Mouse (Mus musculus): ENCODE data around the gene Psma6. TPM values are rescaled to one million over a fixed set of nuclear protein-coding genes. Genes with fewer than 3 reads are reported as not detected.

Gene Psma6
- polyA plus RNA-seq, 1 experiment from 2014 or later = 499 TPM

DNA sequence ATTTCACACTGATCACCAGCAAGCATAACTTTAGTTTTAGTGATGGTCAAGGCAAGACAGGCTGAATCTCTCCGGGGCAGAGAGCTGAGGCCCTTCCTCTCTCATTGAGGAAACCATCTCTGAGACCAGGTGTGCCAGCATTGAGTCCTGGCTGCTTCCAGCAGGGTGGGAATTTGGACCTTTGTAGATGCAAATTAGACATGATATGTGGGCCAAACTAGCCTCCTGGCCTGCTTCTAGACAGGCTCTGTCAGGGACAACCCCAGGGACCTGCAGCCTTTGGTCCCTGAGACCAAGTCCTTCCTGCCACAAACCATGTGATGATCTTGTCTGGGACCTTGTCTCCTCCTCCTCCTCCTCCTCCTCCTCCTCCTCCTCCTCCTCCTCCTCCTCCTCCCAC is 51.1 kb downstream of the Psma6 start:
- no peak overlapping the region for H3K27ac ChIP-seq
- H3K36me3 ChIP-seq = no peaks in the 10 kb centered on the region
- DNase-seq (ENCODE audit: low spot score) = no peak
- peaks cover 32% of the 10 kb centered on the region for H3K4me1 ChIP-seq
- H3K9me3 ChIP-seq (replicated peaks) = no peaks in the 10 kb centered on the region
- 78% methylated on average over 1 of the region's 1 CpGs for WGBS
- no peaks in the 10 kb centered on the region for H3K27me3 ChIP-seq (ENCODE audit: low read depth, poor library complexity, severe bottlenecking)
- H3K4me3 ChIP-seq = no peak overlapping the region

DNA sequence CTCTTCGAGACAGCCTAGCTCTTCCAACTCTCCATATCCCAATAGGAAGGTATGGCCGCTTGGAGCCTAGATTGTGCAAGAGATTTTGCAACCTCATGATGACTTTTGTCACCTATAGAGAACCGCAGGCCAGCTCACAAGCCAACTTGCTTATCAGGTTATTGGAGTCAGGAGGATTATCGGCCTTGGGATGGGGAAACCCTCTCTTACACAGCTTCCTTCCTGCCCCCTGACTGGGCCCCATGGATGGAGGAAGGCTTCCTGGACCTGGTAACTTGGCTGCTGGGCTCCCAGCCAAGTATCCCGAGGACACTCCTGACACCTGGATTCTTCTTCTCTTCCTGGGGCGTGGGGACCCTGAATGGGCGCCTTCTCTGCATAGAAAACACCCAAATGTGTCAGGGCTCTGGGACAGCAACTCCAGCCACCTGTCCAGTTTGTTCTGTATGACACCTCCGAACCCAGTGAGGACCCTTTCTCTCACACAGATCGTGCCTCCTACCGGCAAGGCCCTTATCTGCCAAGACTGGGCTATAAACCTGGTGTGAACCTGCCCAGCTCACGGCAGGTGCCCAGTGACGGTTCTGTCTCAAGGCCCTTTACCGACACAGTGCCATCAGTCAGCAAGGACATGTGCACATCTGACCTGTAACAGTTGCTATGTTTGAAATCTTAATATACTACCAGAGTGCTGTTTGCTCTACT is 53.3 kb downstream of the Psma6 start:
- H3K9me3 ChIP-seq (replicated peaks) = no peaks in the 10 kb centered on the region
- no peak for DNase-seq (ENCODE audit: low spot score)
- WGBS = 71% methylated on average over 13 of the region's 13 CpGs
- no peaks in the 10 kb centered on the region for H3K36me3 ChIP-seq
- no peak overlapping the region for H3K4me3 ChIP-seq
- peaks cover 39% of the 10 kb centered on the region for H3K4me1 ChIP-seq
- H3K27me3 ChIP-seq (ENCODE audit: low read depth, poor library complexity, severe bottlenecking) = no peaks in the 10 kb centered on the region
- H3K27ac ChIP-seq = peak overlapping the region; percentile 42; the same call in 1 of the 2 replicates

DNA sequence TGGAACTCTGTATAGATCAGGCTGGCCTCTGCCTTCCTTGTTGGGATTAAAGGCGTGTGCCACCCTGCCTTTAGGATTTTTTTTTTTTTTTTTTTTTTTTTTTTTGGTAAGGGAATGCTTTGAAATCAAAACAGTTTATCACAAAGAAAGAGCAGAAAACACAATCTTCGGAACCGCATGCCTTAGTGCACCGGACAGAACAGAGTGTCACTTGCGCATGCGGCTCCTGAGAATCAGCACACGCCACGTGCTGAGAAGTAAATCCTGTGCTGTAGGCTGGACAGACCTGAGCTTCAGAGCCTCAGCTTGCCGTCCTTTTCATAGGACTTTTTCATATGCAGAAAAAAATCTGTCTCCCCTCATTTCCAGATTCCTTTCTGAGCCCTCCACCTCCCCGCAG is 54.0 kb downstream of the Psma6 start:
- WGBS = 74% methylated on average over 10 of the region's 10 CpGs
- no peak for DNase-seq (ENCODE audit: low spot score)
- Histone ChIP-seq H3K4me1 (peaks cover 41% of the 10 kb centered on the region), H3K27ac (peak overlapping the region; percentile 73), H3K9me3 (replicated peaks) (no peaks in the 10 kb centered on the region), H3K4me3 (peak overlapping the region; percentile 33), H3K27me3 (ENCODE audit: low read depth, poor library complexity, severe bottlenecking) (no peaks in the 10 kb centered on the region), H3K36me3 (no peaks in the 10 kb centered on the region)

DNA sequence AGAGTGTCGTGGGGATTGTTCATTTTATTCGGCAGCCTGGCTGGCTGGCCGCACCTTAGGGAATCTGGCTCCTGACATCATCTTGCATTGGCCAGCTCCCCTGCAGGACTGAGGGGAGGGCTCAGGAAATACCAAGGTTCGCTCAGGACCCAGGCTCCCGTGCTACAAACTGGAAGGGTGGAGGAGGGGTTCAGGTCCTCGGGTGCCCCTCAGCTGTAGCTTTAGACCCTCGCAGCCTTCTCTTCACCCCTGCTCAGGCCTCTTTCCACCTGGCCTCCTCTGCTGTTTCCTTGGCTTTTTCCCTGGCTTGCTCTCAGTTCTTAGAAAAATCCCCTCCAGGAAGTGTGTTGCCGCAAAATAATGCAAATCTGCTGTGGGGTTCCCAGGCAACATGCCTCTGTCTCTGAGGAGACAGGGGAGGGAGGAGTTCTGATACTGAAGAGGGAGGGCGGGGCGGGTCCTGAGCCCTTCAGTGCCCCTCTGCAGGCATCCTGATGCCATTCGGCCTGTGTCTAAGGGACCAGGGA is 54.7 kb downstream of the Psma6 start:
- peak; percentile 51 for DNase-seq (ENCODE audit: low spot score)
- WGBS = 16% methylated on average over 11 of the region's 11 CpGs
- Histone ChIP-seq H3K4me3 (peak overlapping the region; percentile 33), H3K36me3 (no peaks in the 10 kb centered on the region), H3K27me3 (ENCODE audit: low read depth, poor library complexity, severe bottlenecking) (no peaks in the 10 kb centered on the region), H3K4me1 (peaks cover 45% of the 10 kb centered on the region), H3K9me3 (replicated peaks) (no peaks in the 10 kb centered on the region), H3K27ac (peak overlapping the region; percentile 73)

DNA sequence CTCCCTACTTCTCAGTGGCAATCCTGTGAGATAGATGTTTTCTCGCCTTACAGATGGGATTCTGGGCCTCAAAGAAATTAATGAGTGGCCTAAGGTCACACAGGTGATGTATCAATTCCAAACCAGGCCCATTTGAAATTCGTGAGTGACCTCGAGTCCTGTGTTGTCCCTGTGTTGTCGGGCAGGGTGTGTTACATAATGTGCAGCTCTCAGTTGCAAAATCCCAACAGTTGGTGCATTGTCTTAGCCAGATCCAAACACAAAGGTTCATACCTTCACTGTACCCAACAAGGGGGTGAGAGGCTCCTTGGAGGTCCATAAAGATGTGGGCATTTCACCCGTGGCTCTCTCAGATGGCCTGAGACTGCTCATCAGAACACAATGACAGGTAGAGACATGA is 56.4 kb downstream of the Psma6 start:
- 81% methylated on average over 5 of the region's 5 CpGs for WGBS
- Histone ChIP-seq H3K36me3 (no peaks in the 10 kb centered on the region), H3K27ac (no peak overlapping the region), H3K27me3 (ENCODE audit: low read depth, poor library complexity, severe bottlenecking) (no peaks in the 10 kb centered on the region), H3K9me3 (replicated peaks) (no peaks in the 10 kb centered on the region), H3K4me3 (no peak overlapping the region), H3K4me1 (peaks cover 45% of the 10 kb centered on the region)
- DNase-seq (ENCODE audit: low spot score) = no peak

DNA sequence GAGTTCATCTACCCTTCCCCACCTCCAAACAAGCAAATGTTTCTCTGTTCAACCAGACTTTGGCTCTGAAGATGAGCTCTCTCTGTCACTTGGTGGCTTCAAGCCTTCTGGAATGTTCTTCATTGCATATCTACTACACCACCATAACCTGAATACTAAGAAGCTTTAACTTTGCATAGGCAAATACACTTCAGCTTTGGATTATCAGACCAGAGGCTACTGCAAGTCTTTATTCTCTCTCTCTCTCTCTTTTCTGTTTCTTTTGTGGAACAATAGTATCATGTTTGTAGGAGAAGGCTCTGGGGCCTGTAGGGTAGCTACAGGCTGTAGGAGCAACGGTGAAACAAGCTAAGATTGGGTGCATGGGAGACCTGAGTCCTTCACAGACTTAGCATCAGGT is 58.2 kb downstream of the Psma6 start:
- no peaks in the 10 kb centered on the region for H3K9me3 ChIP-seq (replicated peaks)
- no peak overlapping the region for H3K4me3 ChIP-seq
- H3K27me3 ChIP-seq (ENCODE audit: low read depth, poor library complexity, severe bottlenecking) = no peaks in the 10 kb centered on the region
- no peak for DNase-seq (ENCODE audit: low spot score)
- no peaks in the 10 kb centered on the region for H3K36me3 ChIP-seq
- no peak overlapping the region for H3K27ac ChIP-seq
- 83% methylated on average over 1 of the region's 1 CpGs for WGBS
- peaks cover 55% of the 10 kb centered on the region for H3K4me1 ChIP-seq

DNA sequence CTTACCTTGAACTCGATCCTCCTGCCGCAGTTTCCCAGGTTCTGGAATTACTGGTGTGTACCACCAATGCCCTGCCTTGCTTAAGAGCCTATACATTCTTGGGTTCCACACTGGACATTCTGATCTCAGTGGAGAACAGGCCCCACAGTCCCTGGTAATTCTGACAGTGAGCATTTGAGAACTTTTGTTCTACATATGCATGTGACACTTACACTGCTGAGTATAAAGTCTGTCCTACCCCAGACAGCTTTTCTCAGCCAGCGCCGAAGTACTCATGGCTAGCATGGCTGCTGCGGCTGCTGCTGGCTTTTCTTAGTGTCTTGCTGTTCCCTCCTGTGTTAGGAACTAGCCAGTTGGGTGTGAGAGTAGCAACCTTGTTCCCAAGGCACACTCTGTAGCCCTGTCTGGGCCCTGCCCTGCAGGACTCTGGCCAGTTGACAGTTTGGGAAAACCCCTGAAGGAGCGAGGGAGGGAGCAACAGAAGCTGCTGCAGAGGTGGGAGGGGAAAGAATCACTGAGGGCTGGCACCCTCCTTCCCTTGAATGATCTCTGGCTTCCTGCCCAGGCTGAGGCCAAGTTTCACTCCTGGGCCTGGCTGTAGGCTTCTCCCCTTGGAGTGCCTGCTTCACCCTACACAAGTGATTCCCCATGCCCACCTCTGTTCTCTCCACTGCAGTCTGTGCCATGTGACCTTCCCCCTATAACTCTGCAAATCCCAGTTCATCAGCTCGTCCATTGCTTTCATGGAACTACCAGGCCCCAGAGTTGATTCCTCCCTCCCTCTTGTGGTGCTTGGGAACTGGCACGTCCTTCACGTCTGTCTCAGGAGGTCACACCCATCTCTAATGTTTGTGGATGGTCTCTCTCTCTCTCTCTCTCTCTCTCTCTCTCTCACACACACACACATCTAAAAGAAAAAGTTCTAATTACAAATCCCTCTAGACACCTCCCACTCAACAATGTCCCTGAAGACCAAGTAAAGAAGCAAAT is 59.1 kb downstream of the Psma6 start:
- Histone ChIP-seq H3K4me3 (no peak overlapping the region), H3K27ac (peak overlapping the region; percentile 47), H3K27me3 (ENCODE audit: low read depth, poor library complexity, severe bottlenecking) (no peaks in the 10 kb centered on the region), H3K9me3 (replicated peaks) (no peaks in the 10 kb centered on the region), H3K36me3 (no peaks in the 10 kb centered on the region), H3K4me1 (peaks cover 49% of the 10 kb centered on the region)
- no peak for DNase-seq (ENCODE audit: low spot score)
- 63% methylated on average over 9 of the region's 9 CpGs for WGBS

DNA sequence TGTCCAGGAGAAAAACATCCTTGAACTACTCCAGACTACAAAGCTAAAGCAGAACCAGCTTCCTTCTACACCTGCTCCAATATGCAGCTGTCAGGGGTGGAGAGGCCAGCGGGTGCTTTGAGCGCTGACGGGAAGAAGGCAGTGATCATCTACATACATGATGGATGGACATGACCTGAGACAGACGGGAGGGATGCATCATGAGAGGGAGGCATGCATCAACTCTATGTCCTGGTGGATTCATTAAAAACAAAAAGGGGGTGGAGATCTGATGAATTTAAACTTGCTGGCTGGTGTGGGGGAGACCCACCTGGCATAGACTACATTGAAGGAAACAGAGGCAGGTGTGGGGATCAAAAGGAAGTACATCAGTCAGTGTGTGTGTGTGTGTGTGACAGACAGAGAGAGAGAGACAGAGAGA is 60.0 kb downstream of the Psma6 start:
- Histone ChIP-seq H3K27me3 (ENCODE audit: low read depth, poor library complexity, severe bottlenecking) (no peaks in the 10 kb centered on the region), H3K4me1 (peaks cover 40% of the 10 kb centered on the region), H3K36me3 (no peaks in the 10 kb centered on the region), H3K27ac (no peak overlapping the region), H3K9me3 (replicated peaks) (no peaks in the 10 kb centered on the region), H3K4me3 (no peak overlapping the region)
- 82% methylated on average over 4 of the region's 4 CpGs for WGBS
- DNase-seq (ENCODE audit: low spot score) = no peak

DNA sequence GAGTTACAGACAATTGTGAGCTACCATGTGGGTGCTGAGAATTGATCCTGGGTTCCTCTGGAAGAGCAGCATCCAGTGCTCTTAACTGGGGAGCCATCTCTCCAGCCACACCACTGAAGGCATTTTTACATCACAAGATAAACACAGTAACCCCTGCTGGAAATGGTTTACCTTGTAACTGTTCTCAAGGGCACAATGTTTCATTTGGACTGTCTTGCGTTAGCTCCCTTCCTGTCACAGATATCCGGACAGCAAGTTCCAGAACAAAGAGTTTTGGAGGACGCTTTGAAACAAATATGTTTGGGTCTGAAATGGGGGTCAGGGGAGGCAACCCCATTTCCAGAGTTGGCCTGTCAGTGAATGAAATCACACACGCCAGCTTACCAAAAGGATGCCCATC is 61.6 kb downstream of the Psma6 start:
- Histone ChIP-seq H3K9me3 (replicated peaks) (no peaks in the 10 kb centered on the region), H3K27me3 (ENCODE audit: low read depth, poor library complexity, severe bottlenecking) (no peaks in the 10 kb centered on the region), H3K27ac (peak overlapping the region; percentile 86; the same call in 1 of the 2 replicates), H3K36me3 (no peaks in the 10 kb centered on the region), H3K4me1 (peaks cover 37% of the 10 kb centered on the region), H3K4me3 (no peak overlapping the region)
- no peak for DNase-seq (ENCODE audit: low spot score)
- 88% methylated on average over 4 of the region's 4 CpGs for WGBS

DNA sequence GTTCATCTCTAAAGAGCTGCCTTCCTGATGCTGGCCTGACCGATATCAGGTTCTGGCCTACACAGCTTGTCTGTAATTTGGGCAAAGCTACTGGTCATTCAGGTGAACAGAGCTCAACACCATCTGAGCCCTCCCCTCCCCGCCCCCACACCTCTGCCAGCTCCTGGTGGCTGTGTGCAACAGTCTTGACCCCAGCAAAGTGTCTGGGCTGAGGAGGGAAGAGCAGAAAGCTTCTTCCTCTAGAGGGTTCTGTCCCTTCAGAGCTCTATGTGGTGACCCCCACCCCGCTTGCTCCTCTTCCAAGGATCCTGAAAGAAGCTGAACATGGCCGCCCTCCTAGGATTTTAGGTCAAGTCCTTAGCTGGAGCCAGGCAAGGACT is 62.3 kb downstream of the Psma6 start:
- Histone ChIP-seq H3K9me3 (replicated peaks) (no peaks in the 10 kb centered on the region), H3K4me3 (no peak overlapping the region)
- 82% methylated on average over 4 of the region's 4 CpGs for WGBS

DNA sequence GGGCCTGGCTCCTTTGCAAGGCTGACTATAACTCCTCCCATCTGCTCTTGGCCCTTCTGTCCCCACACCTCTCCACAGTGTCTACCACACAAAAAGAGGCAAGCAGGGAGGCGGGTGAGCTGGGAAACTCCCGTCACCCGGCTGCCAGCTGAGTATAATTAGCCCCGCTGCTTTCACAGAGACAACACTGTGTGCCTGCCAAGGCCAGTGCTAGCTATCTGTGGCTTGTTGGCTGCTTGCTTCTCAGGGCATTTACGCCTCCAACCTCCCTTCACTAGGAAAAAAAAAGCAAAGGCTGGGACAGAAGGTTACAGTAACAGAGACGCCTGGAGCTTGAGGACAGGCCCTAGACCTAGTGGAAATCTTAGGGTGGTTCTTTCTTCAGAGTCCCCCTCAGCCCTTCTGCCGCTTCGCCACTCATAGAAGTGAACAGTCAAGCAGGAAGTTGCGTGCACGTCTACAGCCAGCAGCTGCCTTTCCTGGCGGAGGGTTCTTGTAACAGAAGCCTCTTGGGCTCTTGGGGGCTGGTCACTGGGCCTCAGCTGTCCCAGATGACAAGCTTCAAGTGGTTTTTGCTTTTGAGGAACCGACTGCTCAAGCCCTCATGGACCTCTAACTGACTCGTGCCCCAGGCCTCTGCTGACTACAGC is 62.8 kb downstream of the Psma6 start:
- peak; percentile 65 for DNase-seq (ENCODE audit: low spot score)
- Histone ChIP-seq H3K9me3 (replicated peaks) (no peaks in the 10 kb centered on the region), H3K27me3 (ENCODE audit: low read depth, poor library complexity, severe bottlenecking) (no peaks in the 10 kb centered on the region), H3K36me3 (no peaks in the 10 kb centered on the region), H3K4me1 (peaks cover 36% of the 10 kb centered on the region), H3K4me3 (no peak overlapping the region), H3K27ac (peak overlapping the region; percentile 86)
- 43% methylated on average over 13 of the region's 13 CpGs for WGBS

More for the DNA sequence above, 62.3 kb downstream of the Psma6 start:
- no peak for DNase-seq (ENCODE audit: low spot score)
- Histone ChIP-seq H3K36me3 (no peaks in the 10 kb centered on the region), H3K27ac (peak overlapping the region; percentile 86), H3K4me1 (peaks cover 36% of the 10 kb centered on the region), H3K27me3 (ENCODE audit: low read depth, poor library complexity, severe bottlenecking) (no peaks in the 10 kb centered on the region)

DNA sequence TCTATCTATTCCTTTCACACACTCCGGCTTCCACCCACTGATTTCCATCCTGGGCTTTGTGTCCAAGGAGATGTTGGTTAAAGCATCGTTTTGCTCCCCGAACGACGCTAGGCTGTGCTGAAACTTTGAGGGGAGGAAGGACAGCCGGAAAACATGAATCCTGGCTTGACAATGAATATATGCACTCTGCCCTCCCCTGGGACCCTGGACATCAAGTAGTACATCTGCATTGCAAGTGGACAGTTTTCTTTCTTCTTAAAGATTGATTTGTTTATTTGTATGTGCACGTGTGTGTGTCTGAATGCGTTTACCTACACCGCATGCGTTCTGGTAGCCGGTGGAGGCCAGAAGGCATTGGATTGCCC is 63.4 kb downstream of the Psma6 start:
- Histone ChIP-seq H3K27me3 (ENCODE audit: low read depth, poor library complexity, severe bottlenecking) (no peaks in the 10 kb centered on the region), H3K36me3 (no peaks in the 10 kb centered on the region), H3K27ac (peak overlapping the region; percentile 86), H3K9me3 (replicated peaks) (no peaks in the 10 kb centered on the region), H3K4me3 (no peak overlapping the region), H3K4me1 (peaks cover 39% of the 10 kb centered on the region)
- DNase-seq (ENCODE audit: low spot score) = no peak
- 89% methylated on average over 11 of the region's 11 CpGs for WGBS

Data from limb, embryonic 10.5 days (tissue).